Mouse (Mus musculus) left cerebral cortex, postnatal 4 days (tissue): Measurements from ENCODE around the gene Eif3i. TPM values are rescaled to one million over a fixed set of nuclear protein-coding genes. Genes with fewer than 3 reads are reported as not detected.

ENCODE experiments used
- DNase-seq: peaks from one replicate; pipeline ENCODE4 v3.0.0-alpha.2; 2022
- intact Hi-C: fragments of 180-260 bp; cut with DNase I; formaldehyde crosslinking; loops from one replicate; pipeline ENCODE4 v1.15.1; 2025
- total RNA-seq, 2 experiments: library from RNA; stranded (reverse); gene quantifications; 2 replicates each; pipeline ENCODE4 v1.2.3; 2021

Gene Eif3i
- total RNA-seq = 100 to 1,000 TPM; 137 to 143 TPM

DNA sequence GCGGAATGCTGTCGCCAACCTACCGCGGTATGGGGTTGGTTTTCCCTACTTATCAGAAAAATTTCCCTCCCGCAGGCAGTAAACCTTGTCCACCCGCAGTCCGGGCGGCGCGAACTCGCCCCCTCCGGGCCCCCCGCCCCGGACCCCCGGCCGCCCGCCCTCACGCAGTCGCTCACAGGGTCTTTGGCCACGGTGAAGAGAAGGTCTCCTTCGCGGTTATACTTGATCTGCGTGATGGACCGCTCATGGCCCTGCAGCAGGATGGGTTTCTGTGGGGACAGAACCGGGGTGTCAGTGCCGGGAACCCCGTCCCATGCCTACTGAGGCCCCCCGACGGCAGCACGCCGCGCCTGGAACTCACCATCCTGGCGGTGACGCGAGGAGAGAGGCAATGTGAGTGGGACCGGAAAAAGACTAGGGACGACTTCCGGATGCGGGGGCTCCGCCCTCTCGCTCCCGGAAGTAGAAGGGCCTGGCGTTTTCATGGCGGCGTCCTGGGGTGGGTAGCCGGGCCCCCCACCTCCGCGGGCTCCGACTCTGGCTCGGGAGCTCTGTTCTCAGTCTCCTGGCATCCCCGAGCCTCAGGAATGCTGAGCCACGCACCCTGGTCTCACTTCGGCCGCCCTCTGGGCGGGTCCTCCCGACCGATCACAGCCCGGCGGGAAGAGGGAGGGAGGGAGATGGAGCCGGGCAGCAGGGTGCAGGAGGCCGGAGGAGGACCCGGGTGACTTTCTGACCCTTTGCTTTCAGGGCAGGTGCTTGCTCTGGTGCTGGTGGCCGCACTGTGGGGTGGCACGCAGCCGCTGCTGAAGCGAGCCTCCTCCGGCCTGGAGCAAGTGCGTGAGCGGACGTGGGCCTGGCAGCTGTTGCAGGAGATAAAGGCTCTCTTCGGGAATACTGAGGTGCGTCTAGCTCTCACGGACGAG lies at the start of gene Eif3i, which contains the start of gene Tmem234:
Gene Eif3i (minus strand): TSS at position 416 of the 926 bp plus-strand sequence.
Gene Tmem234 (plus strand): TSS at position 436 of the 926 bp plus-strand sequence.
- intact Hi-C loops = loop anchor here (5.0 to 10.0 kb wide), 2 partner anchors 53 to 86 kb away; partner anchors contain the start of gene Marcksl1

DNA sequence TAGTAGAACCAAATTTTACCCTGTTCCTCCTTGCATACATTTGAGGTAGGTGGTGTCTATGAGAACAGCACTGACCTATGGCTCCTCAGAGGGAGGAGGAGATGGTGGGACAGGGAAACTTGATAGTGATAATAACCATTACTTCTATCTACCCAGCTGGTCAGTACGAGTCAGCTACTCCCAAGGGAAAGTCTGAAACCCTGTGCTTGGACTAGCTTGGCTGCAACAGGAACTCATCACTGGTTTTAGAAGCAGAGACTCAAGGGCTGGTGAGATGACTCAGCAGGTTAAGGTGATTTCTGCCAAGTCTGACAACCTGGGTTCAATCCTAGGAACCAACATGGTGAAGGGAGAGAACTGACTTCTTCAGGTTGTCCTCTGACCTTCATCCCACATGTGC lies 48.2 kb upstream of the Eif3i start:
- intact Hi-C loops = no loop called here
- DNase-seq = no peak

More for the DNA sequence above, at the start of gene Eif3i, which contains the start of gene Tmem234:
- DNase-seq = peak; percentile 79

DNA sequence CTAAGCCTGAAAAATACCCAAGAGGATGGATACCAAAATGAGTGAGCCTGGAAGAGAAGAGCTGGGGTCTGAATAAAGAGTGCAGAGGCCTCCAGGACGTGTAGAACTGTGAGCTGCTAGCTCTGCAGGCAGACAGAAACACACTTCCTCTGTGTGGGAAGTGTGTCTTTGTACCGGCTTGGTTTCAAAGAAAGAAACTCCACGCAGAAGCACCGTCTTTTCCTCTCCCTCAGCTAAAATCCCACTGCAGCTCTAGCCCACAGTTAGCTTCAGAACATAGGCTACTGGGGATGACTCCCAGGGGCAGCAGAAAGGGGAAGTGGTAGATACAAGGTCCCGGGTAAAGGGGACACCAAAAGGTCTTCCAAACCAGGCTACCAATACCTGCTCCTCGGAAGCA lies 44.8 kb upstream of the Eif3i start:
- intact Hi-C loops = no loop called here
- DNase-seq = no peak

DNA sequence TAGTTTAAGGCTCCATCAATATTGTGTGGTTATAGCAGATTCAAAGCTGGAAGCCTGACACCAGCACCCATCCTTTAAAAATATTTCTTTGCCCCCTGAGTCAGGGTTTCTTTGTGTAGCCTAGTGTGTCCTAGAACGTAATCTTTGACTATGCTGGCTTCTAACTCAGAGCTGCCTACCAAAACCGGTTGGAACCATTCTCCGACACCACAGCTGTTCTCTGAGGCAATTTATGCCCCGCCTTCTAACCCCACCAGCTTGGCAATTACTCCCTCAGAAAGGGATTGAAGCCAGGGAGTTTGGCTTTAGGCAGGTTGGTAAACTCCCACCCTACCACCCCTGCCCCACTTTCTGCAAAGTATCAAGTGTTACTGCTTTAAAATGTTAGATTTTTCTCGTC lies 41.3 kb upstream of the Eif3i start:
- intact Hi-C loops = no loop called here
- no peak for DNase-seq

DNA sequence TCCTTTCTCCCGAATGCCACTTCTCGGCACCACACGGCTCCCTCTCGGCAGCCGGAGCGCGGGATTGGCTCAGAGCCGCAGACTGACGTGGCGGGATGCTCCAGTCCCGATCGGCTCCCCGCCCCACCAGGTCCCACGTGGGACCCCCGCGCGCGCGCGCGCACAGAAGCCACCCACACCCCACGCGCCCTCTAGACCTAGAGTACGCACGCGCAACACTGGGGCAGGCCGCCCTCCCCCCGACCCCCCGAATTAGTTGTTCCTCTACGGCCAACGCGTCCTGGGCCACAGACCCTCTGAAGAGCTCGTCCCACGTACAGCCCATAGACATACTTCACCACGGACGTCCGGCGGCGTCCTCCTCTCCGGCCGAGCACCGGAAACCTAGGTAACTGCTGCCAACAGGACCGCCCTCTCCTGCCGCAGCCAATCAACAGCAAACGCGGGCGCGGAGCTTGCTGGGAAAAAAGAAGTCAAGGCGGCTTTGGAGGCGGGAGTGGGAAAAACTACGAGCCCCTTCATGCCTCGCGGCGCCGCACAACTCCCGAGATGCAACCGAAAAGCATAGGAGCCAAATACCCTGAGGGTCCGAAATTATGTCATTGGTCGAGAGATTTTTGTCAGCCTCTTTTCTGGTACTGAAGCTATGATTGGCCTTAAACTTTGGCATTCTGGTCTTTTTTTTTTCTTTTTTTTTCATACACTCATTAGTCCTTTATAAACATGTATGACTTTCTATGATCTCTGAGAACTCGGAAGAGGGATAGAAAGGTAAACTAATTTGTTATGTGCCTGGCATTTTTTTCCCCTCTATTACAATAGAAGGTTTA lies 40.4 kb upstream of the Eif3i start, which contains the start of gene Txlna:
Gene Txlna (minus strand): TSS at position 428 of the 830 bp plus-strand sequence.
- DNase-seq = peak; percentile 98
- intact Hi-C loops = no loop called here

DNA sequence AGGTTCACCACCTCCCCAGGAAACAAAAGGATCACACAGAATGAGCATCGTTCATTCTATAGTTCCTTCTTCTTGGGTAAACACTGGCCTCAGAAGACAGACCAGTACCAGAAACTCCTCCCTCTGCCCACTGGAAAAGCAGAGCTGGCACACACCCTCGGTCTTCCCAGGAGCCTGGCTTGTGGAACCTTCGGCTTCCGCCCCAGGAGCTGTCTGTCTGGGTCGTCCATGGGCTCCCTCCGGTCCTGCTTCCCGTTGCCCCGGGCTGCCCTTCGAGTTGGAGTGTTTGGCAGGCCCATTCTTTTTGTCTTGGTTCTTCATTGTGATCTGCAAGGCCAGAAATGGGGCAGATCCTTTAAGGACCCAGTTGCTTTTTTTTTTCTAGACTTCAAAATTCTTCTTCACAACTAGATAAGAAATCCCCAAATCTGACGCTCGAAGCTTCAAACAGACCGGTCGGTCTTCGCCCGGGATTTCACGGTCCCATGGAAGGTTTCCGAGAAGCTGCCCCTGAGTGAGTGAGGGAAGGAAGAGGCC lies 39.7 kb upstream of the Eif3i start:
- intact Hi-C loops = no loop called here
- peak; percentile 61 for DNase-seq

DNA sequence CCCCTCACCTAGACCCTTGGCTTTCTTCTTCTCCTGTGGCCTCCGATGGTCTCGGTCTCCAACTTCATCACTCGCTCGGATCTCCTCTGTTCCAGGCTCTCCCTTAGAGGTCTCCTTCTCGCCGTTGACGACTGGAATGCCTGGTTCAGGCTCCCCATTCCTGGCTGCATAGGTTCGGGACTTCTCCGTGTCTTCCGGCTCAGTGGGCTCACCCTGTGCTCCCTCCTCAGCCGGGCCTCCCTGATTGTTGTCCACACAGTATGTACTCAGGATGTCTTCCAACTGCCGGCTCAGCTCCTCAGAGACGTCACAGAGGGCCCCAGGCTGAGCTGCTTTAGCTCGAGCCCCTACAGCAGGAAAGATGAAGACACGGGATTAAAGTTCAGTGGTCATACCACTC lies 38.8 kb upstream of the Eif3i start:
- intact Hi-C loops = no loop called here
- no peak for DNase-seq

DNA sequence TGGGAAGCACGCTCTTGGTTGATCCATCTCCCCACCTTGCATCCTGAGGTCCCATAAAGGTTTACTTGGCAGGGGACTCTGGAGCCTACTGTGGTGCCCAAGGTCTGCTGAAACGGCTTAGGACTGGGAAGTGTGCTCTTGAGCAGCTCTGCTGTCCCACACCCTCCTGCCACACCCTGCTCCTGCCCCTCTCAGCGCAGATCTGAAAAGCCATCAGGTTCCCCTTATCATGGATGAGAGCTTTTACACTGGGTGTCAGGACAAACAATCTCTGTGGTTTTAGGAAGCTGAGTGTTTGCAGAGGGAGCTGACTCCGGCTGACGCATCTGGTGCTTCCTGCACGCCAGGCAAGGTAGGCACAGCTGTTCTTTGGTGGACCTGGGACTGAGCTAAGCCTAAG lies 33.4 kb upstream of the Eif3i start:
- no peak for DNase-seq
- intact Hi-C loops = no loop called here

DNA sequence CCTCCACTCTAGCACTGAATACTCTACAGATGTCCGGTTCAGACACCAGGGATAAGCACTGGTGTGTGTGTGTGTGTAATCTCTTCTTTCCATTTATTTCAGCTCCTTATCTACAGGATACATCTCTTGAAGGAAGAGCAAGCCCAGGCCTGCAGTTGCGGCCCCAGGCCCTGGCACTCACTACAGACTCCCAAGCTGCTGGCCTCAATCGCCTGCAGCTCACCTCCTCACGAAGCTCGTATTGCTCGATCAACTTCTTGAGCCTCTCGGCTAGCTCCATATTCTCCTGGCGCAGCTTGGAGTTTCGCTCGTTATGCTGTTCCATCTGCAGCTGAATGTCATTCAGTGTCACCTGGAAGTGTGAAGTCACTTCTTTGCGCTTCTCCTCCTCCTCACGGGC lies 31.4 kb upstream of the Eif3i start:
- intact Hi-C loops = no loop called here
- no peak for DNase-seq

DNA sequence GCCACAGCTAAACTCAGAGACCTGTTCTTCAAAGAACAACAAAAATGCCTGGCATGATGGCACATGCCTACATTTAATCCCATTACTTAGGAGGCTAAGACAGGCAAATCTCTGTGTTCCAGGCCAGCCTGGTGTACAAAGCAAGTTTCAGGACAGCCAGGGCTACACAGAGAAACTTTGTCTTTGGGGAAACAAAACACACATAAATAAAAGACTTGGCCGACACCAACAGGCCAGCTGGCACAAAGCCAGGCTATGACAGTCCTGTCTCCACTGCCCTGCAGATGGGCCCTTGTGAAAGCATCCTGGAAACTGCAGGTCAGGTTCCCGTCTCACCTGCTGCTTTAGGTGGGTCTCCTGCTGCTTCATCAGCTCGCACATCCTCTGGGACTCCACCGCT lies 30.5 kb upstream of the Eif3i start:
- DNase-seq = peak; percentile 46
- intact Hi-C loops = no loop called here

DNA sequence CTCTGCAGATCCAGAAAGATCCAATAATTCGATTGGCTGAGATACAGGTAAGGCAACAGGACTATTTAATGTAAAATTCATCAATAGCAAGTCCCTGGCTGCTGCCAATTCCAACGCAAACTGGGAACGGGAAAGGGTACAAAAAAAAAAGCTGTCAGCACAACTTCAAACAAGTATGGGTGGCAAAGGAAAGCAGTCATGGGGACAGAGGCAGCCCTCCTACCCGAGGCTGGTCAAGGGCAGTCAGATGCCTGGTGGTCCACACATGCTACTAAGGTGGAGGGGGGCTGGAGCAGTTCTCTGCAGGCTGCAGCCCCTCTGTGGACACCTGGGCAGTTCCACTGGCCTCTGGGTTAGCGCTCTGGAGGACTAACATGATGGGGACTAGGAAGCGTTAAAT lies 25.6 kb upstream of the Eif3i start:
- intact Hi-C loops = no loop called here
- no peak for DNase-seq

DNA sequence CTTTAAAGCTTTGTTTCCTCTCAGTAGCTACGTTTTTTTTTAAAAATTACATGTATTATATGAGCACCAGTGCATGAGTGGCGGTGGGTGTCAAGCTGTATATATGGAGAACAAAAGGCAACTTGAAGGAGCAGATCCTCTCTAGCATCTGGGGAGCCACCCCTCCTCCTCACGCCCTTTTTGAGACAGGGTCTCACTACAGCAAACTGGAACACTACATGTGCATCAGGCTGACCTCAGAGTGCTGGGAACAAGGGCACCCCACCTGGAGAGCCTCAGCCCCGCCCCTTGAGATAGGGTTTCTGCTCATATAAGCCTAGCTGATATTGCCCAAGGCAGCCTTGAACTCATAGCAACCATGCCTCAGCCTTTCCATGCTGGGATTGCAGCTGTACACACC lies 25.0 kb upstream of the Eif3i start:
- DNase-seq = no peak
- intact Hi-C loops = no loop called here

DNA sequence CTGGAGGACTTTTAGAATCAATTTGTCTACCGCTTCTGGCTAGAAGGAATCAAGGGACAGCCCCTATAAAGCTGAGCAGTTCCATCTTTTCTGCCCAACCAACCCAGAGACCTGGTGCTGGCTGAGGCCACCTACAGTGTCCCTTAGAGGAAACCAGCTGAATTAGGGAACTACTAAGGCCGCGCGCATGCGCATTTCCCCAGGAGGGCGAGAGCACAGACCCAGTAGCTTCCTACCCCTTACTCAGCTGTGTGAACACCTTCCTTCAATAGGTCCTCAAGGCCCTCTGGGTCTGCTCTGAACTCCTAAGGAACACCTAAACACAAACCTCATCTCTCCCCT lies 24.6 kb upstream of the Eif3i start:
- intact Hi-C loops = no loop called here
- DNase-seq = peak; percentile 58

DNA sequence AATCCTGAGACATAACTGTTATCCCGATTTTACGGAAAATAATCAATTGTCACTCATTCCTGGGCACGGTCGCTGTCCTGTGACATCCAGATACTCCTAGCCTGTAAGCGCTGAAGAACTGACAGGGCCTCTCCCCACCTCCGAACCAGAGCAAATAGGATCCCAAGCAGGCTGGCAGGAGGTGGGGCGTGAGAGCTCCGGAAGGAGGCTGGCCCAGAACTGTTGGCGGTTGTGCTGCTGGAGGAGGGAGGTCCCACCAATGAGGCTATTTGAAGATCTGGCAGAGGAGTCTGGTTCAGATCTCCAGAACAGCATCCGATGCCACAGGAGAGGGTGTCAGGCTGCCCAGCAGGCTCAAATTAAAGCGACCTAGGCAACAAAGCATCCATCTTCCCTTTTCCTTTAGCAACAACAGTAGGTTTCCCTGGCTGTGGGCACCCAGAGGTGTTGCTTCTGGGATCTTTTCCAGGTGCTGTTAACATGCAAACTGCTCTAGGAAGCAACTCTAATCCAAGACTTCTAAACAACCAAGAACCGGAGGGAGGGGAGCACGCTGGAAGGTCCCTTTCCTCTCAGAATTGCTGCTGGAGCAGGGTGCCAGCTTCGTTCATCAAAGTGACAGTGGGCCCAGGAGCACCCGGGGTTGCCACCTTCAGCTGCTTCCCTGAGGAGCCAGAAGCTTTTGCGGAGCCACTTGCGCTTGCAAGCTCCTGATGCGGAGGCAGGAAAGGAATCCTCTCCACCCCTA lies 24.0 kb upstream of the Eif3i start:
- intact Hi-C loops = no loop called here
- peak; percentile 89 for DNase-seq

DNA sequence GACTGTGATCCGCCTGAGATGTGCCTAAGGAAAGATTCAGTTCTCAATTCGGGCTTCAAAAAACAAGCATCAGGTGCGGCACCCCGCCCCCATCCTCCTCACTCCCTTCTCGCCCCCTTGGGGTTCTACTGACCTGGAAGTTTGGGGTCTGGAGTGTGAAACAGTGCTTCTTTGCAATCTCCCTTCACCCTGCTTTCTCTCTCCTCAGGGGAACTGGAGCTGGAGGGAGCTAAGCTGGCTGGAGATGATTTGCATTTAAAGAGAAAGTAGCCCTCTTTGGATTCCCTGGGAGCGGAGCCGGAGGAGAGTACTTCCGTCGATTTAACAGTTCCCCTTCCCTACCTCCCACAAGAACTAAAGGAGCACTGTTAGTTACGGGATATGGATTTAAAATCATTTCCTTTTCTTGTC lies 23.2 kb upstream of the Eif3i start, which contains the start of gene Ccdc28b:
Gene Ccdc28b (minus strand): TSS at position 267 of the 411 bp plus-strand sequence.
- no peak for DNase-seq
- intact Hi-C loops = no loop called here

DNA sequence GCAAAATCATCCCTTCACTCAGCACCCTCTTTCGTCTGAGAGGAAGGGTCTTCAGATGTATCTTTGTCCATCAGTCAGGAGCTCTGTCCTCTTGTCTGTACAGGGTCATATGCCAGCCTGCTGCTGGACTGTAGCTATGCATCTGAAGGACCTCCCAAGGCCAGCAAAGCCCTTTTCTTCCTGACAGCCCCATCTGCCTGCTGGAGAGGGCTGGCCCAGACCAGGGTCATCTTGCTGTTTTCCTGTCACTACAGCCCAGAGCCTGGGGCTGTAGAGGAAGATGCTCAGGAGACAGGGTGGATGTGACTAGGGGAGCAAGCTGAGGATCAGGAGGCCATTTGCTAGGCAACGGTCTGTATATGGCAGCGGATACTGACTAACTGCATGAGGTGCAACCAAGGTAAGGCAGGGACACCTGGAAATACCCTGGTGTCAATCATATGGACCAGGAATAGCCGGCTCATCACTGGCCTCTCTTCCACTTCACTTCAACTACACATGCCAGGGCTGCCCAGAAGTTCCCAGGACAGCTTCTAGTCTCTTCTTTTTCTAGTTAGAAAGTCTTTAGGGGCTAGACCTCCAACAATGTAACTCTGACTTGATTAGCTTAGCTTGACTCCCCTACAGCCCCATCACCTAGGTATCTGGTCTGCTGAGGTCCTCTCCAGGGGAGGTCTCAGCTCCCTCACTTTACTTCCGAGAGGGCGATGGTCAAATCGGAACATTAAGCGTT lies 22.5 kb upstream of the Eif3i start:
- intact Hi-C loops = no loop called here
- no peak for DNase-seq

DNA sequence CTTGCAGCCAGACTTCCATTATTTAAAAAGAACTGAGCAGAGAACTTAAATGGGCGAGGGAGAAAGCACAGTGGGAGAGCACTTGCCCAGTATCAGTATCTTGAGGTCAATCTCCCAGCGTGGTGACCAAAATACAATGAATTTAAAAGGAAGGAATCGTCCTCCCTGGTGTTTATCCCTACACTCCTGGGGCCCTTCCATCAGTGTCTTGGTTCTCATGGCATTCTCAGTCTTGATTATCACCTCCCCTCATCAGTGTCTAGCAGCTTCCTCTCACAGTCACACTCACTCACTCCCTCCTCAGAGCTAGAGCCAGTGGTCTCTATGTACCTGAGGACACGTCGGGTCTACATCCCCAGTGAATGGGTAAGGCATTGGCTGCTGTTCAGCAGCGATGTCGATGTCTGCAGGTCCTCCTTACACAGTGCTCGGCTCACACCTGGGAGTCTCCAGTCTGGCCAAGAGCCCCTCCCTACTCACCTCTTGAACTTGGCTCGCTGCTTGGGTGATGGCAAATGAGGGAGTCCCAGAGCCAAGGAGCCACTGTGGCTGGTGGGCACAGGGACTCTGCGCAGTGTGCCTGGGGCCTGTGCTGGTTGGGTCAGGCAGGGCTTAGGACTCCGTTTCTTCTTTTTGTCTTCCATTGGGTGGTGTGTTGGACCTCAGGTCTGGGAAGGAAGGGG lies 21.8 kb upstream of the Eif3i start:
- DNase-seq = no peak
- intact Hi-C loops = no loop called here

DNA sequence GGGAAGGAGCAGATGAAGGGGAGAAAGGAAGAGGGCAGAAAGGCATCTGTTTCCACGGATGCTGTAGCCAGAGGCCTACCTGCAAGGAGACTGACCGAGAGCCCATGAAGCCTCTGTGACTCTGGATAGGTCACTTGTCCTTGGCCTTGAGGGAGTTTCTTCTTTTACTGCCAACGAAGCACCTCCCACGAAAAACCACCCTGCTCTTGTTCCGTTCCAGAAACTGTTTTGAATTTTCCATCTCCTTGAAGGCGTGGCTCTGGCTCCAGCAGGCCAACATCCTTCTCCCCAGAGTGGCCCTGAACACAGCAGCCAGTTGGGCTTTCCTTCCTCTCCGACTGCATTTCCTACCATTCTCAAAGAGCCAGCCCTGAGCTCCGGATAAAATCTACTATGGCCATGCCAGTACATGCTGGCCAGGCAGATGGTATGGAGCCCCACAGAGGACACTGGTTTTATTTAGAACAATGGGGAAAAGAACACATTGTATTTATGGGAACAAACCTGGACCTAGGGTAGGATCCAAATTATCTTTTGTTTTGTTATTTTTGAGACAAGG lies 20.9 kb upstream of the Eif3i start:
- no peak for DNase-seq
- intact Hi-C loops = no loop called here
